Mouse (Mus musculus) Muller cell, postnatal 12 days (primary cell): ENCODE data around the gene Cct8.
"Not testable (repeated sequence)": the region's sequence is repeated elsewhere in the genome, so short reads cannot be mapped to it uniquely, and the experiment has no call there.

Experiments used
- DNase-seq: peaks from one replicate; pipeline ENCODE4 v3.0.0-alpha.2; 2015; ENCODE audit errors: inconsistent ontology term

The Cct8 gene

GRCm38 (mm10) chr16:87495716-87496447, at the start of gene Cct8:
Gene Cct8, minus strand, starts transcription at chr16:87495873.
- peak; percentile 96 for DNase-seq

DNA sequence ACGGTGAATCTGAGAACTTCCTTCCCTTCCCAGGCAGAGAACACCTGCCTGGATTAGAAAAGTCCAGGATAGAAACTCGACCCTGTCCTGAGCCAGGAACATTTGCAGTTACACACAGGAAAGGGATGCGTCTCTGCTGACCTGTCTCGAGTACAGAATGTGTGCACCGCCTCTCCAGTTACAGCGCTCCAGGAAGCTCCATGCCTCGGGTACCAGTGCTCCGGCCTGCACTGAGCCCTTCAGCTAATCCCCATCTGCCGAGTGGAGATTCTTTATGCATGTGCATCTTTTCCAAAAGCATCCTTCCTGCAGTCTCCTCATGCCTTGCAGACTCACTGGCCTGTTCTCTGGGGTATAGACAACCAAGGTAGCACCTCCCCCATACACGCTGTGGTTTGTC, 33.1 kb upstream of the Cct8 start:
- no peak for DNase-seq

GRCm38 (mm10) chr16:87527553-87528249, 32.0 kb upstream of the Cct8 start:
- DNase-seq: no peak

GRCm38 (mm10) chr16:87524228-87524627, 28.6 kb upstream of the Cct8 start:
- DNase-seq: no peak

- no peak for DNase-seq
Observed at GRCm38 (mm10) chr16:87512331-87512730, 16.7 kb upstream of the Cct8 start.

GRCm38 (mm10) chr16:87511706-87512105, 16.0 kb upstream of the Cct8 start:
- no peak for DNase-seq

- no peak for DNase-seq
Observed at GRCm38 (mm10) chr16:87501304-87502078, 5.8 kb upstream of the Cct8 start.

- no peak for DNase-seq
Observed at GRCm38 (mm10) chr16:87499556-87499955, 3.9 kb upstream of the Cct8 start.

GRCm38 (mm10) chr16:87497171-87497570, 1.5 kb upstream of the Cct8 start:
- DNase-seq: no peak

DNA sequence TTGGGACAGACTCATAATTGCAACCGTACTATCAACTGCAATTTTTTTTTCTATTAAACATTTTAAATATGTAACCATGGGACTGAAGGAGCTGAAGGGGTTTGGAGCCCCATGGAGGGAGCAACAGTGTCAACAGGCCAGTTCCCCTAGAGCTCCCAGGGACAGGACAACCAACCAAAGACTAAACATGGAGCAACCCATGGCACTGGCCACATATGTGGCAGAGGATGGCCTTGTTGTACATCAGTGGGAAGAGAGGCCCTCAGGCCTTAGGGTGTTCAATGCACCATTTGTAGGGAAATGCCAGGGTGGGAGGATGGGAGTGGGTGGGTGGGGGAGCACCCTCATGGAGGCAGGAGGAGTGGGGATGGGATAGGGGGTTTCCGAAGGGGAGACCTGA, 1.1 kb upstream of the Cct8 start:
- no peak for DNase-seq

DNA sequence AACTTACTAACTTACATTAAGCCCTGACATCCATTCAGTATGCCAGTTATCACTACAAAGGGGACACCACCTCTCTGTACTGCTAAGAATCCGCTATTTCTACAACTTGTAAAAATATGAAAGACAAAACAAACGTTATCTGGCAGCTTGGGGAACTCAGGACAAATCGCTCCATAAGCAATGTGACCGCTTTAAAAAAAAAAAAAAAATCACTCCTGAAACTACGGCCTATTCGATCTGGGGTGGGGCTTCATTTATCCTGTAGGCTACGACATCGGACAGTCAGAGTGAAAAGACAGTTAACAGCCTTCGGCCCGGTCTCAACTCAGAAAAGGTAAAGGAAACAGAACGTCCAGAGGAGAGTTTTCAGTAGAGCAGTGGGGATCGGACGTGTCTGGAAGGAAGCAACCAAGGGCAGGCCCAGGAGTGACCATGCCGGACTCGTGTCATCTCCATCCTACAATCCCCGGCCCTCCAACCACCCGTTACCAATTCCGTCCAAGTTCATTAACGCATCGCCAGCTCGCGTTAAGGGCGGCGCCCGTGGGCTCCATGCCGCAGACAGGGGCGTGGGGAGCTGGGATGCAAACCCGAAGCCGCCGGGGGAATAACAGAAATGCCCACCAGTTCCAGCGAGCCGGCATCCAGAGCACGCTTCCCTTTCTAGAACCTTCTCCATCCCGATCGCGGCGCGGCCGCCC, 568 bp downstream of the Cct8 start:
- peak; percentile 72 for DNase-seq

- DNase-seq: not testable (repeated sequence)
Observed at GRCm38 (mm10) chr16:87492191-87492792, 3.4 kb downstream of the Cct8 start.

- DNase-seq: no peak
Observed at GRCm38 (mm10) chr16:87488605-87489004, 7.1 kb downstream of the Cct8 start.

DNA sequence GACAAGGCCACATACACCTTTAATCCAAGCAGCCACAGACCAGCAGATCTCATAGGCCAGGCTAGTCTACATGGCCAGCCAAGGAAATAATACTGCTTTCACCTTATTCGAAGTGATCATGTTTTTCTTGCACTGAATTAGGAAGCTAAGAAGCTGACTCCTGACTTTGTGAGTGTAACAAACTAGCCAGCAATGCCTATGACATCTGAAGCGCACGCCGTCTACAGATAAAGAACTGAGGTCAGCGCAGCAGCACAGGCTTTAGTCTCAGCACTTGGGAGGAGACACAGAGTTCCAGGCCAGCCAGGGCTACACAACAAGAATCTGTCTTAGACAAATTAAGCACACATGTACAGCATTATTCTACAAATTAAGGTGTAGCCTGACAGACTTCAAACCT, 8.9 kb downstream of the Cct8 start:
- no peak for DNase-seq

- no peak for DNase-seq
Observed at GRCm38 (mm10) chr16:87484367-87484766, 11.3 kb downstream of the Cct8 start.

GRCm38 (mm10) chr16:87470579-87470978, 25.1 kb downstream of the Cct8 start:
- DNase-seq: no peak

GRCm38 (mm10) chr16:87458752-87459151, 36.9 kb downstream of the Cct8 start:
- no peak for DNase-seq

- DNase-seq: no peak
Observed at GRCm38 (mm10) chr16:87455180-87455611, 40.5 kb downstream of the Cct8 start.

DNA sequence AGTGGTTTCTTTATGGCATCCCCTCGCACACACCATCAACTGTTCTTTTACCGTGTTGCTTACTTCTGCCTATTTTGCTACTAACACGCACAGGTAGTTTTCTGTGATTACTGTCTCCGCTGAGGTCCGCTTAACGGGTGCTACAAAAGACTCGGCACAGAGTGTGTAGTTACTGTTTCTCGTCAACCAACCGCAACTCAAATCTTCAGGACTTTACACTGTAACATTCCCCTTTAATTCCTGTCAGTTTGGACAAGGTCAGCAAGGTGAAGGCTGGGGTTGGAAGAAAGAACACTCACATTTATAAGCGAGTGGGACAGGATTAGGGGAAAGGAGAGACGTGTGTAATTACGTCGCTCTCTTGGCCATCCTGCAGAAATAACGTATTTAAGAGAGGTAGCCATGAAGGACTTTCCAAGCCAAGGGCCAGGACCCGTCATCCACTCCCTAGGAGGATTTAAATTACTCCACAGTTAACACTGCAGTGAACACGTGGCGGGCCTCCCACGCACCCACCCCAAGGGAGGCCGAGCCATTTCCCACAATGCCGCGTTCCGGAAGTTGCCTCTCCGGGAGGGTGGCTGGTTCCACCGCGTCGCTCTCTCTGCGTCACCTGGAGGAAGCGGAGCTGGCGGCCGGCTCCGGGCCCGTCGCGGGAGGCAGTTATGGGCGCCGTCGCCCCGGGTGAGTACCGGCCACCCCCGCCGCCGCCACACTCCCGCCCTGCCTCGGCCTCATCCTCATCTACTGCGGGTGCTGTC, 41.1 kb downstream of the Cct8 start, which contains the start of gene Usp16:
TSS of gene Usp16 (plus strand) at position 285 of the 761 bp plus-strand sequence.
- peak; percentile 93 for DNase-seq

DNA sequence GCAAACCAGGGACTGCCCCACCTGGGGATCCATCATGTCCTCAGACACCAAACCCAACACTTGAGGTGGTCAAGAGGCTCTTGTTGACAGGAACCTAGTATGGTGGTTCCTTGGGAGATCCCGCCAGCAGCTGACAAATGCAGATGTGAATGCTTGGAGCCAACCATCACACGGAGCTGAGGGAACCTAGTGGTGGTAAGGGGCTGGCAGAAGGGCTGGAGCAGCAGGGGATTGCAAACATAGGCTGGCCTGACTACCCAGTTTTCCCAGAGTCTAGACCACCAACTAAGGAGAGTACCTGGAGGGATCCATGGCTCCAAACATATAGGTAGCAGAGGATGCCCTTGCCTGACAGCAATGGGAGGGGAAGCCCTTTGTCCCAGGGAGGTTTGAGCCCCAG, 42.4 kb downstream of the Cct8 start:
- no peak for DNase-seq

DNA sequence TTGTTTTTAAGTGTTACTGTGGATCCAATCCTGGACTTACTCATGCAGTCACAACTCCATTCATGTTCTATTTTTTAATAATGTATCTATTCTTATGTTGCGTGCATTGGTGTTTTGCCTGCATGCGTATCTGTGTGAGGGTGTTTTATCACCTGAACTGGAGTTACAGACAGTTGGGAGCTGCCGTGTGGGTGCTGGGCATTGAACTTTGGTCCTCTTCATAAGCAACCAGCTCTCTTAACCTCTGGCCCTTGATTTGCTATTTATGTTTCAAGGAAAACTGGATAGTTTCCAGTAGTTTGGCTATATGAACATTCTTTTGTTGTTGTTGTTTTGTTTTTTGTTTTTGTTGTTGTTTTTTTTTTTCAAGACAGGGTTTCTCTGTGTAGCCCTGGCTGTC, 50.1 kb downstream of the Cct8 start:
- DNase-seq: no peak
